21 mouse cellular contexts compared by ENCODE assay signal in the genomic region with DNA sequence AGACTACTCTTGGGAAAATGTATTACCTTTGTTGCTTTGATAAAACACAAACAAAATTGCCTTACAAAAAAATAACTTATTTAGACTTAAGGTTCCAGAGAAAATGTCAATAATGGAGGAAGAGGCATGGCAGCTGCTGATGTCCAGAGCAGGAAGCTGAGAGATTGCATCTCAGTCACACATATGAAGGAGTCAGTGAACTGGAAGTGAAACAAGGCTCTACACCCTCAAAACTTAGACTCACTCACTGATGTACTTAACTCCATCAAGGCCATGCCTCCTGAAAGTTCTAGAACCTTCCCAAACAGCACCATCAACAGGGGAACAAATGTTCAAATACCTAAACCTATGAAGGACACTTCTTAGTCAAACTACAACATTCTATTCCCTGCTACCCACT.
"Had no signal": no experiment of that assay in that cellular context is flagged by ENCODE, and none has a peak within 500 bp of the region (broad histone marks: within the 10 kb centered on the region; RNA-seq: fewer than 3 reads in every experiment).

No protein-coding gene starts in this region.

- ATAC-seq: intestine, embryonic 16.5 days had no signal

- H3K4me3 ChIP-seq: kidney, embryonic 15.5 days; limb, embryonic 12.5 days; limb, embryonic 15.5 days; liver, embryonic 13.5 days; neural tube, embryonic 12.5 days; neural tube, embryonic 15.5 days had no signal

- H3K36me3 ChIP-seq: kidney, embryonic 15.5 days; limb, embryonic 12.5 days; limb, embryonic 15.5 days; liver, embryonic 13.5 days; neural tube, embryonic 12.5 days; neural tube, embryonic 15.5 days had no signal

- DNase-seq: kidney, adult 8-10 months; kidney, postnatal 10 days; kidney, postnatal 36 days; left cerebral cortex, postnatal 4 days; liver, embryonic 13.5 days; lung, adult 2 months; lung, postnatal 14 days; lung, postnatal 4 days; midbrain, embryonic 14.5 days; right cerebral cortex, adult 18-20 months; right cerebral cortex, postnatal 14 days; right cerebral cortex, postnatal 4 days; thymus, adult 2 months; thymus, postnatal 14 days had no signal

- H3K4me2 ChIP-seq: kidney, embryonic 15.5 days; limb, embryonic 12.5 days; limb, embryonic 15.5 days; liver, embryonic 13.5 days; midbrain, embryonic 11.5 days; neural tube, embryonic 12.5 days; neural tube, embryonic 15.5 days had no signal

- H3K27me3 ChIP-seq: kidney, embryonic 15.5 days; limb, embryonic 12.5 days; limb, embryonic 15.5 days; liver, embryonic 13.5 days; neural tube, embryonic 12.5 days; neural tube, embryonic 15.5 days had no signal

- H3K9ac ChIP-seq: kidney, embryonic 15.5 days; limb, embryonic 12.5 days; limb, embryonic 15.5 days; liver, embryonic 13.5 days; neural tube, embryonic 12.5 days; neural tube, embryonic 15.5 days had no signal

- H3K4me1 ChIP-seq: kidney, embryonic 15.5 days; limb, embryonic 12.5 days; limb, embryonic 15.5 days; liver, embryonic 13.5 days; neural tube, embryonic 15.5 days had no signal

- H3K27ac ChIP-seq: kidney, embryonic 15.5 days; limb, embryonic 12.5 days; limb, embryonic 15.5 days; liver, embryonic 13.5 days; neural tube, embryonic 12.5 days; neural tube, embryonic 15.5 days had no signal

- H3K9me3 ChIP-seq: limb, embryonic 15.5 days; neural tube, embryonic 12.5 days; neural tube, embryonic 15.5 days had no signal
